Mouse (Mus musculus) spleen, embryonic (tissue): ENCODE results near the gene Ubap2l.

Experiments
- CTCF ChIA-PET: fragments of 350-600 bp; sonication (Branson Sonifier 250); formaldehyde crosslinking; loops from one replicate; lab custom pipeline; 2022; lab: Charles Lee

Ubap2l gene

DNA sequence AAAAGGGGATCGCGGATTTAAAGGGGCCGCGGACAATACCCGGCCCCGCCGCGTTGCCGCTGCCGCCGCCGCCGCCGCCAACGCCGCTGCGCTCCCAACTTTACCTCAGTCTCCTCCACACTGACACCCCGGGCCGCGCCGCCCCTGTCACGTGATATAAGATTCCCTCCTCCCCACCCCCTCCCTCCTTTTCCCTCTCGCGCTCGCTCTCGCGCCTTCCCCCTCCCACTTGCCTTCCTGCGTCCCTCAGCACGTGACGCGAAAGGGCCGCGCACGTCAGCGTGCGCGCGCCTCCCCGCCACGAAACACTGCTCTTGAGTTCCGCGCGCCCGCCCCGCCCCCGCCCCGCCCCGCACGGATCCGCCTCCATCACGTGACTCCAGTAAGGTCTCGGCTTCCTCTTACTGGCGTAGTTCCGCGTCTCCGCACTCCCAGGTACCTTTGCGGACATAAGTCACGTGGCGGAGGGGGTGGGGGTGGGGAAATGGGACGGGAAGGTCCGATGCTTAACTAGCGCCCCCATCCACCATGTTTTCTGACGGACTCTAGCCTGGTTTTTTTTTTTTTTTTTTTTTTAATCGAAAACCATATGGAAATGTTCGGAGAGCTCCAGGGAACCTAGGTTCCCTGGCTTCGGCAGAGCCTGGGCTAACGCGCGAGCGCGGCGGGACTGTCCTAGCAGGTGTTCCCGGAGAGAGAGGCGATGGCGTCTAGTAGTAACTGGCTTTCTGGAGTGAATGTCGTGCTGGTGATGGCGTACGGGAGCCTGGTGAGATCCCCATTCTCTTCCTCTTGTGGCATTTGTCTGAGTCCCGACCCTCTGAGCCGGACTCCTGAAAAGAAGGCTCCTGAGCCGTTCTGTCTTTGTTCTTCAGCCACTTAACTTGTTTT, at the start of gene Ubap2l:
TSS of gene Ubap2l (minus strand) at position 278 of the 891 bp plus-strand sequence.
- CTCF ChIA-PET = interaction anchor here (0.6 to 0.7 kb wide), 3 partner anchors 8 to 325 kb away, joined by 3 to 8 read pairs (median 5); no protein-coding TSS in a partner anchor

DNA sequence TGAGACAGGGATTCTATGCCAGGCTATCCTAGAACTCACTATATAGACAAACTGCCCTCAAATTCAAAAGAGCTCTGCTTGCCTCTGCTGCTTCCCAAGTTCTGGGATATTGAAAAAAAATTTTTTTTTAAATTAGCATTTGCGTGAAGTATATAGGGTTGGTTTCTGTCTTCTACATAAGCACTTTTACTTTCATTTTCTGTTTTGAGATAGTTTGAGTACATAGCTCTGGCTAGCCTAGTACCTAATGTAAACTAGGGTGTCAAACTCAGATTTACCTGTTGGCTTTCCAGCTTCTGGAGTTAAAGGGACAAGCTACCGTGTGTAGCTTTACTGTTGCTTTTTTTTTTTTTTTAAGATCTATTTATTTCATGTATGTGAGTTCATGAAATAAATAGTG, 49.2 kb upstream of the Ubap2l start:
- CTCF ChIA-PET = no interaction called here

DNA sequence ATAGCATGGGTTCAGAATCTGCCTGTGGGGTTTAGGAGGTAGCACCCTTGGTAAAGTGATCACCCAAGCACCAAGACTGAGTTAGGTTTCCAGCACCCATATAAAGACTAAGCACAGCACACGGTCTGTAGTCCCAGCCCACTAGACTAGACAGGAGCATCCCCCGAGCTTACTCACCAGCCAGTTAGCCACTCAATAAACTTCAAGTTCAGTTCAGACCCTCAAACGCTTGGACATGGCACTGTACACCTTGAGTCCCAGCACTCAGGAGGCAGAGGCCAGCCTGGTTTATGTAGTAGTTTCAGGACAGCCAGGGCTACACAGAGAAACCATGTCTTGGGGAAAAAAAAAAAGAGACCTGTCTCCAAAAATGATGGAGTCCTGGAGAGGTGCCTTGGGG, 48.6 kb upstream of the Ubap2l start:
- CTCF ChIA-PET = no interaction called here

DNA sequence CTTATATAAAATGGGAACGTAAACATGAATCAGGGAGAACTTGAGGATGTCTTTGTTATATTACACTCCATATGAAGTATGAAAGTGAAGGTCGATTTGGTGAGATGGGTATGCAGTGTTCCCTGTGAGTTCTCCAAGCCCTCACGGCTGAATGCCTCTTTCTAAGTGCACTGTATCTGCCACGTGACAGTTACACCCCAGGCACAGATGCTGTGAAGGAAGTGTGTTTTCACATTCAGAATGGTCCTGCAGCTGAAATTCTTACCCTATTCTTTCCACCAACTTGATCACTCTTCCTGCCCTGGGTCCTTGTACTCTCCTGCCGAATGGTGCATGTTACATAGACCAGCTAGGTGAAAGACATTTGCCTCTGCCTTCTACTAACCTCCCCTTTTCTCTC, 45.5 kb upstream of the Ubap2l start:
- CTCF ChIA-PET = interaction anchor here (1.0 kb wide), 1 partner anchor 12 kb away, joined by 4 read pairs; no protein-coding TSS in a partner anchor

DNA sequence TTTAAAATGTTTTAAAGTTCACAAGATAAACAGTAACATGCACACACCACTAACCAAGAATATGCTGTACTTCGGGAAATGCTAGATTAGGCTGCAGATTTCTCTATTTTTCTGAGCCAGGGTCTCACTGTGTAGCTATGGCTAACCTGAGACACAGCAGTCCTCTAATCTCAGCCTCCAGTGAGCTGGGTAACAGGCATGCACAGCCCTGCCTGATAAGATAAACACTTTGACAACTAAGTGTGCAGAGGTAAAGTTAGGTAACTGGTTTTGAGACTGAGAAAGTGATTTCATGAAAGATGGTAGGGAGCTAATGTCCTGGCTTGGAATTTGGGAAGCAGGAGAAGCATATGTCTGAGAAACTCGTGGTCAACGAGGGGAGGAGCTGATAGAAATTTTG, 42.0 kb upstream of the Ubap2l start:
- CTCF ChIA-PET = interaction anchor here (0.7 to 0.9 kb wide), 2 partner anchors 9 to 14 kb away, joined by 3 to 6 read pairs; no protein-coding TSS in a partner anchor

DNA sequence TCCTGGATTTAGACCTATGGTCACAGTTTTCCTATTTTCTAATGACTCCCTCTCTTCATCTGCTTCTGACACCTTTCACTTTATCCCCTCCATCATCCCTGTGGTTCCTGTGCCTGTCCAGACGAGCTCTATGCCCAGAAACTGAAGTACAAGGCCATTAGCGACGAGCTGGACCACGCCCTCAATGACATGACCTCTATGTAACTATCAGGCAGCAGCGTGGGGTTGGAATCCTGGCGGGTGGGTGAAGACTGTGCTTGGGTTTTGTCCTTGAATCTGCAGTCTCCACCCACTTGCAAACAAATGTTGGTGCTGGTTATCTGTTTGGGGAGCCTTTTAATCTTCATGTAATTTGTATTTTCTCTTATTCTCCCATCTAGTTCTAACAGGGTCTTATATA, 38.5 kb upstream of the Ubap2l start:
- CTCF ChIA-PET = no interaction called here

DNA sequence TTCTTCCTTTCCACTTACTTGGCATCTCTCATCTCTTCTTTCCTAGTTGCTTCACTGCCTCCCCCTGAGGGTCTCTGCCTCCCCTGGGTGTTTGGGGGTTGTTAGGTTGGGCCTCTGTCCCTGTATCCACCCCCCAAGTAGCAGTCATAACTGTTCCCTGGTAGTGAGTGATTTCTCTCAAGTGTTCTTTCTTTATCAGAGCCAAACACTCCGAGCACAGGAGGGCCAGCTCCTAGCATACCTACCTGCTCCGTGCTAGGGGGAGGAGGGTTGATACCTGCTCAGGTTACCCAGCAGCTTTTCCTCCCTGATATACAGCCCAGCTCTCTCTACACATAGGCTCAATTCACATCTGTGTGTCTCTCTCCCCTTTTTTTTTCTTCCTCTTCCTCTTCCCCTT, 36.2 kb upstream of the Ubap2l start:
- CTCF ChIA-PET = interaction anchor here (0.7 kb wide), 3 partner anchors 26 to 1065 kb away, joined by 3 to 12 read pairs (median 5); no protein-coding TSS in a partner anchor

DNA sequence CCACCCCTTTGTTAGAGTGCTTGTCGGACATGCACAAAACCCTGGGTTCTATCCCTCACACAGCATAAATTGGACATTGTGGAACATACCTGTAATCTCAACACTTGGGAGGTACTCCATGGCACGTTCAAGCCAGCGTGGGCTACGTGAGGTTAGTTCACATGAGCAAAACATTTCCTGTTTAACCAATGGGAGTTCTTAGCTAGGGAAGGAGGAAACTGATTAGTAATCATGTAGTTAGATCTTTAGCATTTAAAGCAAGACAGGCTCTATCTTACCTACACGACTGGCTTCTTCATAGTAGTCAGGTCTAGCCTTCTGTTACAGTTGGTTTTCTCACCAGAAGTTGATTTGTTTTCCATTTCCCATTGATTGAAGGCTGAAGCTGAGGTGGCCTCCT, 33.6 kb upstream of the Ubap2l start:
- CTCF ChIA-PET = interaction anchor here (0.6 to 1.0 kb wide), 2 partner anchors 12 to 386 kb away, joined by 4 read pairs; no protein-coding TSS in a partner anchor

DNA sequence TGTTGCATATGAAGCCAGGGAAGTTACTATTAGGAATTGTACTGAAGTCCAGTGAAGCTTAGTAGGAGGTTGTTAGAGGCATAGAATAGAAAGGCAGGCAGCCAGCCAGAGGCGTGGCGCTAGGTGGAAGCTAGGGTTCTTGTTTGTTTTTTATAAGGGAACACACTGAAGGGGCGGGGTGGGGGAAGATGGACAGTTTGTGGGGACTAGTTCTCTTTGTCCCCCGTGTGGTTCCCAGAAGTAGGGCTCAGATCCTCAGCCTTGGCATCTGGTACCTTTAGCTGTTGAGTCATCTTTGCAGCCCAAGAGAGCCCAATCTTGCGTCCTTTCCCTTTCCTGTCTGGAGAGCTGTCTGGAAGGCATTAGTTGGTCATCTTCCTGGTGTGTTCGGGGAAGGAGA, 32.9 kb upstream of the Ubap2l start:
- CTCF ChIA-PET = interaction anchor here (0.9 kb wide), 1 partner anchor 10 kb away, joined by 3 read pairs; no protein-coding TSS in a partner anchor

DNA sequence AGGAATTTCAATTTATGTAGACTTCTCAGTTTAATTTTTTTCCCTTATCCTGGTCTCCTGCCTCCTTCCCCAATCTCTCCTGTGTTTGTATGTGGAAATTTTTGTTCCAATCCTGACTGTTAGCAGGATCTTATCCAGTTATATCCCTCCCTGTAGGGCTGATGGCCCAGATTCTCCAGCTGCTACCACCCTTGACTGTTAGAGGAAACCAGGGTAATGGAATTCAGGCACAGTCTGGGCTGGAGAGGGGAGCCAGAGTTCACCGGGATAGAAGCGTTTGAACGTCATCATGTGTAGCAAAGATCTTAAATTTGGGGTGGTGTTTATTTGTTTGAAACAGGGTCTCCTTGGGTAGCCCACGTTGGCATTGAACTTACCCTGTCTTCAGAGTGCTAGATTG, 32.4 kb upstream of the Ubap2l start:
- CTCF ChIA-PET = interaction anchor here (0.9 kb wide), 1 partner anchor 10 kb away, joined by 3 read pairs; no protein-coding TSS in a partner anchor

DNA sequence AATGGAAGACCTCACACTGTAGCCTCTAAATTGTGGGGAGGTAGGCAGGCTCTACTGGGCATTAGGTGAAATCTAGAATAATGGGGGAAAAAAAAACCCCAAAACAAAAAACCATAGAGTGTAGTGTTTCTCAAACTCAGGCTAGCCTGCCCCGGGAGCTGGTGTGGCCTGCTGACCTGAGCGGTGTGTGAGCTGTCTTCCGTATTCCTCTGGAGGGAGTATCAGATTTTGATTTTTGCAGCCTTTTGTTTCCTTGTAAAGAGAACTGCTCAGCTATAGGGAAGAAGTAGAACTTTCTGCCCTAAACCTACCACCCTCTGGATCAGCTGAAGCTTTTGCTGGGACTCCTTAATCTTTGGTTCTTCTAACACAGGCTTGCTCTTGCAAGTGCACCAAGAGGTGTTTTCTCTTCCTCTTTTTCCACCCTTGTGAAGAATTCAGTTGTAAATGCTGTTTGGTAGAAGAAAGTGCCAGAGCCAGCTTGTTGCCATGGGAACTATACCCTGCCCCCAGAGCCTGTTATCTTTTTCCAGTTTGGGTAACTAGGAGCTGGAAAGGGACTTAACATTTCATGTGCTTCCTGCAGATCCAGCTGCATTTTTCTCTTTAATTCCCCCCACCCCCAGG, 31.4 kb upstream of the Ubap2l start:
- CTCF ChIA-PET = interaction anchor here (0.5 kb wide), 1 partner anchor 9 kb away, joined by 6 read pairs; no protein-coding TSS in a partner anchor

DNA sequence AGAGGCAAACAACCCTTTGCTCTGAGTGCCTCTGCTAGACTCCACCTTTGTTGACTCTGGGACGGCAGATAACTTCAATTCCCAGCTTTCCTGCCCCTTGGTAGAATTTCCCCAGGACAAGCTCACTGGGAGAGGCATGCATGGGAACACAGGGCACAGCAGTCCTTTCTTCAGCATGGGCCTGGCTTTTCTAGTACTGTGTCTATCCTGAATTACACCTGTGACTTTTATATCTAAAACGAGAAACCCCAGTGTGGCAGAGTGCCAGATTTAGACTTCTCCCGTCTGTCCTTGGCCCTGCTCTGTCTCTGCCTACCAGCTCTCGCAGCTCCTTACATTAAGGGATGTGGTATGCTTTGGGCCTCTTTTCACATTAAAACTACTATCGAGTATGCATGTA, 30.6 kb upstream of the Ubap2l start:
- CTCF ChIA-PET = no interaction called here

DNA sequence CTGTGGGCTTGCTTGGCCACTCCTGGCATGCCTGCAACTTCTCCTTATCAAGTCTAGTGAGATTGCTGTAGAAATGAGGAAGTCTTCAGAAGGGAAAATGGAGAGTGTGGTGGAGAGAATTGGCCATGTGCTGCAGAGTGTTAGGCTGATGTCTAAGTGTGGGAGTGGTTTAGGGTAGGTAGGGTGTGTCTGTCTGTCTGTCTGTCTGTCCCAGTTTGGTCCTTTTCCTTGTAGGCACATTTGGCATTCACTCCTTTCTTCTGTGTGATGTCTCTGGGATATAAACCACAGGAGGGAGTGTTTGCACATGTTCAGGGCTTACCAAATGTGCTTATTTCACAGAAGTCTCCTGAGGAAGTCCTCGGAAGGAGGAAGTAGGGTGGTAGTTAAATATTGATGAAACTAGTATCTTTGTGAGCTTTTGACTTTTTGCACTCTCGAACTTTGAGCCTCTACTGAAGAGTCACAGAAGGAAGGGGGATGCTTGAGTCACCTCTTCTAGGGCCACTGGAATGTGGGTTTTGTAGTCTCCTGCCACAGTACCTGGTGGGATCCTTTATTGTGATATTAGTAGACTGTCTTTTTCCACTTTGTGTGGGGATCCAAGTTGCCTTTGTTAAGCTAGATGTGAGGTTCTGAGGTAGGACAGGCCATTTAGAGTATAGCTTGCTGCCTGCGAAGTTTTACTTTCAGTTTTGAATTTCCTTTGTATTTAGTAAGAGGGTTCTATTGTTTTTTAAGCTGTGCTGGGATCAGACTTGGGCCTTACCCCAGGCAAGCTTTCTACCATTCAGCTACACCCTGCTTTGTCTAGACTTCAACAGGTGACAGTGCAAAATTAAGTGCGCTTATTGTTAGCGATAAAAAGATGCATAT, 29.2 kb upstream of the Ubap2l start:
- CTCF ChIA-PET = interaction anchor here (1.3 to 1.4 kb wide), 2 partner anchors 13 to 125 kb away, joined by 4 to 6 read pairs; no protein-coding TSS in a partner anchor

DNA sequence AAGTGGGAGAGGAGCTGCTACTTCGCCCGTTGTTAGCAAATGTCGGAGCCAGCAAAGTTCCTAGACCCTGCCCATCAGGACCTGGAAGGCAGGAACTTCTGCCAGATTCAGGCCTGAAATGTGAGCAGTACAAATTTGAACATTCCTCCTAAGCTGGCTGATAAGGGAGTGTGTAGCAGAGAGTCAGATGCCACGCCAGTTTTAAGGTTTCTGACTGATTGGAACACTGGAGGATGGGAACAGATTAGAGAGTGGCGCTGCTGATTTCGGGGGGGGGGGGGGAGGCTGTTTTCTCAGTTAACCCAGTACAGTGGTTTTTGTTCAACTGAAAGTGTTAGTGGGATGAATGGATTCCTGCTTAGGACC, 28.1 kb upstream of the Ubap2l start:
- CTCF ChIA-PET = interaction anchor here (0.6 to 1.4 kb wide), 3 partner anchors 14 to 155 kb away, joined by 3 to 6 read pairs (median 4); no protein-coding TSS in a partner anchor

DNA sequence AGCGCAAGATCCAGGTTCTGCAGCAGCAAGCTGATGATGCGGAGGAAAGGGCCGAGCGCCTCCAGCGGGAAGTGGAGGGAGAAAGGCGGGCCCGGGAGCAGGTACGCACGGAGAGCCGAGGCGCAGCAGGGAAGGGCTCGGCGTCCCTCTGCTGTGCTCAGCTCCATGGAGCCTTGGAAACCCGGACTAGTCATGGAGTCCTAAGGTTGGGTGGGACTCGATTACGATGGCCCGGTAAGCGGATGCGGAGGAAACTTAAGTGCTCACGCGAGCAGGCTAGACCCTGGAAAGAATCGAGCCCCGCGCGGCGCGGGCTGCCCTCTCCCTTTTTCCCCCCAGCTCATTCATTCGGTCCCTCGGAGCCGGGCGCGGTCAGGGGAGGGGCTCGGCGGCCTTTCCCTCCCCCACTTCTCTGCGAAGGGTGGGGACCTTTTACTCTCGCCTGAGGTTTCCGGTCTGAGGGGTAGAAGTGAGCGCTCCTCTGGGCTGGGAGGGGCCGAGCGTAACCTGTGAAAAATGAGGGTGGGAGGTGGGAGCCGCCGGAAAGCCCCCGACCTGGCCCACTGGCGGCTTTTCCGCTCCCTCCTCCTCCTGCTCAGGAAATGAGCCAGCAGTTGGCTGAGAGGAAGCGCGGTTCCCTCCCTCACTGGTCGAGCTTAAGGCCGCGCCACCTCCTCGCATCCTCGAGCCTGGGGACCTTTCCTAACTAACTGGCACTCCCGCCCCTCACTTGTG, 27.5 kb upstream of the Ubap2l start:
- CTCF ChIA-PET = interaction anchor here (0.6 to 1.4 kb wide), 3 partner anchors 15 to 1745 kb away, joined by 3 to 6 read pairs (median 3); no protein-coding TSS in a partner anchor

DNA sequence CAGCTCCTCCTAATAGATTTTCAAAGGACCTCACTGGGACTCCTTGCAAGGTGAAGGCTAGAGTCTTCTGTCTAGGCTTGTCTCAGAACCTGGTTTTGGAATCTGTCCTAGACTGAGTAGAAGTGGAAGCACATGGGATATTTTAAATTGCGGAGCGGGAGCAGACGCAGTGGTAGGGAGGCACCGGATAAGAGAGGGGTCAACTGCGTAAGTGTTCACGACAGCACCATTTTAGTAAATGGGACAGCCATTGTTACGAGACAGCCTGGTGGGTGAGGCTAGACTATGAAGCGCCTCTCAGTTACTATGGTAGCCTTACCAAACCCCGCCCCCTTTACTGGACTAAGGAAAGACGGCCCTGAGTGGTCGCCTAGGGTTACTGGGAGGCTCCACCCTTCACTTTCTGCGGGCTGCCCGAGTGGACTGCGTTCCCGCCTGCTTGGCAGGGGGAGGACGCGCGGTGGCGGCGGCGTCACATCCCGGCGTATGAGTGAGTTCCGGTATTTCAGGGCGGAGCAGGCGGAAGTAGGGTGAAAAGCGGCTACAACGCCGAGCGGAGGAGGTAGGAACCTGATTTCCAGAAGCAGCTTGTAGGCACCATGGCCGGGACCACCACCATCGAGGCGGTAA, 26.8 kb upstream of the Ubap2l start:
- CTCF ChIA-PET = interaction anchor here (0.6 kb wide), 1 partner anchor 1745 kb away, joined by 3 read pairs; no protein-coding TSS in a partner anchor

DNA sequence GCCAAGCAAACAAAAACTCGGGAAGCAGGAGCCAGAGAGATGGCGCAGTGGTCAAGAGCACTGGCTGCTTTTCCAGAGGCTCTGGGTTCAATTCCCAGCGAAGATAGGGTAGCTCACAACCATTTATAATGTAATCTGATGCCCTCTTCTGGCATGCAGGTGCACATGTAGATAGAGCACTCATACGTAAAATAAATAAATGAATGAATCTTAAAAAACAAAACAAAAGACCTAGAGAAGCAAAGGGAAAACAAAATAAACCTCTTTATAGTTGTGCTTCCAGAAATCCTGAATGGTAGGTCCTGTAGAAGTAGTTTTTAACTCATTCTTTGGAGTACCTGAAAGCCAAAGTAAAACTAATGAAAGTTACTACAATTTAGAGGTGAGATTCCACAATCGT, 25.8 kb upstream of the Ubap2l start:
- CTCF ChIA-PET = interaction anchor here (0.7 kb wide), 1 partner anchor 28 kb away, joined by 7 read pairs; no protein-coding TSS in a partner anchor

DNA sequence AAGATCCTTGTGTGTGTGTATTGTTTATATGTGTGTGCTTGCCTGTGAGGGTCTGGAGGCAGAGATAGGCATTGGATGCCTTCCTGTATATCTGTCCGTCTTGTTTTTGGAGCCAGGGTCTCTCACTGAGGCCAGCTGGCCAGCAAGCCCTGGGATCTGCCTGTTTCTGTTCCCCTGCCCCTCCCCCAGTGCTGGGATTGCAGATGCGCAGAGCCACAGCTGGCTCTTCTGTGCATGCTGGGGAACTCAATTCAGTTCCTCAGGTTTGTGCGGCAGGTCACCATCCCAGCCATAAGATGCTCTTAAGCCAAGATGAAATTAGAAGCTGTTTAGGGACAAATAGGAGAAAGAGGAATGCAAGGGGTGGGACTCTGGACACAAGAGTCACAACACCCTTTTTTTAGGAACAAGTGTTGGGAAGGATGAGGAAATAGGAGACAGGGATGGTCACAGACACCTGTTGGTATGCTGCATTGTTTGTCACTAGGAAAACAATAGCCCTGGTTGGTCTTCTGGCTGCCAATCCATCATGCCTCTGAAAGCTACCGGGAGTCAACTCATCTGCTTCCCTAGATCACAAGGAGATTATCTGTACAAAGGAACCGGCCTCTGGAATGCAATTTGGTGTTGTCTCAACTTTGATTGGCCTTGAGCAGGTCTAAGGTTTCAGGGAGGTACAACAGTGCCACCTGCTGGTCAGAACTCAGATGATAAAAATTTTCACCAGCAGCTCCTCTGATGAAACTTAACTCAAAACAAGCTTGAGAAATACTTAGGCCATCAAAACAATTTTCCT, 24.7 kb upstream of the Ubap2l start:
- CTCF ChIA-PET = interaction anchor here (0.7 to 1.4 kb wide), 2 partner anchors 119 to 124 kb away, joined by 3 to 4 read pairs; no protein-coding TSS in a partner anchor

DNA sequence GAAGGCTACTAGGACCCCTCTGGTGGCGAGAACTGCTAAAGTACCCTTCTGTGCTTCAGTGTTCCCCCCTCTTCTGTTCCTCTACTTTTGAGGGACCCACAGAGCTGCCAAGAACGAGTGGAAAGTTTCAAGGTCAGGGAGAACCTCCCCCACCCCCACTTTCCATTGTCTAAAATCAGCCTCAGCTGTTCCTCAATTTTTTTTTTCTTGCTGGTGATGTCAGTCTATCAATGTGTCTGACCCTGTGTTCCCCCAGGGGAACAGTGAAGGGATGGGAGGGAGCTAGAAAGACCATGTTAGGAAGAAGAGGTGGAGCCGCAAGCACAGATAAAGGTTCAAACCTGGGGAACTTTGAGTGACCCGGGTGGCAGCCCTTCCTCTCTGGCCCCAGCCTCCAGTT, 19.9 kb upstream of the Ubap2l start, which contains the start of gene Tpm3:
TSS of gene Tpm3 (plus strand) at position 356 of the 400 bp plus-strand sequence.
- CTCF ChIA-PET = no interaction called here
